Mouse (Mus musculus) Patski (cell line): ENCODE results near the gene Fsd1. TPM values are rescaled to one million over a fixed set of nuclear protein-coding genes. Genes with fewer than 3 reads are reported as not detected.
A peak's percentile ranks its signal among the peaks of the same experiment; 100 is the strongest.
"Not testable (repeated sequence)": the region's sequence is repeated elsewhere in the genome, so short reads cannot be mapped to it uniquely, and the experiment has no call there.

ENCODE experiments used
- ATAC-seq: fragments of 100-300 bp; one replicate; pipeline ENCODE4 v1.8.0; 2021
- CTCF ChIA-PET: fragments of 350-600 bp; sonication (Branson Sonifier 250); formaldehyde crosslinking; loops from one replicate; lab custom pipeline; 2022; ENCODE audit warnings: inconsistent platforms; lab: Charles Lee
- POLR2A ChIA-PET: fragments of 350-600 bp; sonication (Branson Sonifier 250); formaldehyde crosslinking; loops from one replicate; lab custom pipeline; 2022; ENCODE audit warnings: antibody characterized with exemption, inconsistent platforms; lab: Charles Lee
- DNase-seq: peaks from one replicate; pipeline ENCODE4 v3.0.0-alpha.2; 2011; ENCODE audit warnings: low read depth, low spot score
- H3K27me3 ChIP-seq: fragments of 371-371 bp; one replicate; pipeline ENCODE4 v1.5.1; 2021
- CTCF ChIP-seq: fragments of 100-300 bp; IDR thresholded peaks from one replicate; pipeline ENCODE4 v1.5.1; 2021
- in situ Hi-C: fragments of 300-500 bp; cut with MboI; formaldehyde crosslinking; loops from 3 replicates; pipeline ENCODE4 v1.11.1; 2018; ENCODE audit warnings: low pct_unique_long_range_greater_than_20kb, mixed read lengths
- polyA plus RNA-seq: library from polyadenylated mRNA; unstranded; gene quantifications from one replicate; pipeline ENCODE4 v1.2.3, GENCODE M21; 2021

The Fsd1 gene
- polyA plus RNA-seq, result 26.2 TPM

GRCm38 (mm10) chr17:55986030-55986961 lies at the start of gene Fsd1:
Fsd1 (plus strand) TSS chr17:55986509.
- in situ Hi-C loops, result no loop called here
- ChIA-PET CTCF (no interaction called here), POLR2A (interaction anchor here (0.5 to 1.0 kb wide), 3 partner anchors 15 to 267 kb away, joined by 3 to 4 read pairs (median 3); no protein-coding TSS in a partner anchor)
- no peak for TF ChIP-seq CTCF
- no peaks in the 10 kb centered on the region for H3K27me3 ChIP-seq
- DNase-seq (no peak), ATAC-seq (peak; percentile 61)

DNA sequence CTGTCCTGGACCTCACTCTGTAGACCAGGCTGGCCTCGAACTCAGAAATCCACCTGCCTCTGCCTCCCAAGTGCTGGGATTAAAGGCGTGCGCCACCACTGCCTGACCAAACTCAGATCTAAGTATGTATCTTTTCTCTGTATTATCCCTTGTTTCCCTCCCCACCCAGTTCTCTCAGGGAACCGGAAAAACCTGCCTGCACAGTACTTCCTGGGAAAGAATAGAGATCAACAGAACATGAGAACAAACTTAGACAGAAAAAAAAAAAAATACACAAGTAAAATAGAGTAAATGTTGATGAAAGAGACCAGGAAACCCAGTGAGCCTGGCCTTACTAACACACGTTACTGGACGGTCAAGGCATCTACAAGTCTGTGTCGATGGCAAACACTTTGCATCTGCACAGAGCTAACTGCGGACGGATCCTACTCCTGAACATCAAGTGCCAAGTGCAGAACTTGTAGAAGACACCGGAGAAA lies 41.9 kb upstream of the Fsd1 start:
- in situ Hi-C loops, ATAC-seq, CTCF ChIA-PET, DNase-seq, POLR2A ChIA-PET, H3K27me3 ChIP-seq: not testable (repeated sequence)

DNA sequence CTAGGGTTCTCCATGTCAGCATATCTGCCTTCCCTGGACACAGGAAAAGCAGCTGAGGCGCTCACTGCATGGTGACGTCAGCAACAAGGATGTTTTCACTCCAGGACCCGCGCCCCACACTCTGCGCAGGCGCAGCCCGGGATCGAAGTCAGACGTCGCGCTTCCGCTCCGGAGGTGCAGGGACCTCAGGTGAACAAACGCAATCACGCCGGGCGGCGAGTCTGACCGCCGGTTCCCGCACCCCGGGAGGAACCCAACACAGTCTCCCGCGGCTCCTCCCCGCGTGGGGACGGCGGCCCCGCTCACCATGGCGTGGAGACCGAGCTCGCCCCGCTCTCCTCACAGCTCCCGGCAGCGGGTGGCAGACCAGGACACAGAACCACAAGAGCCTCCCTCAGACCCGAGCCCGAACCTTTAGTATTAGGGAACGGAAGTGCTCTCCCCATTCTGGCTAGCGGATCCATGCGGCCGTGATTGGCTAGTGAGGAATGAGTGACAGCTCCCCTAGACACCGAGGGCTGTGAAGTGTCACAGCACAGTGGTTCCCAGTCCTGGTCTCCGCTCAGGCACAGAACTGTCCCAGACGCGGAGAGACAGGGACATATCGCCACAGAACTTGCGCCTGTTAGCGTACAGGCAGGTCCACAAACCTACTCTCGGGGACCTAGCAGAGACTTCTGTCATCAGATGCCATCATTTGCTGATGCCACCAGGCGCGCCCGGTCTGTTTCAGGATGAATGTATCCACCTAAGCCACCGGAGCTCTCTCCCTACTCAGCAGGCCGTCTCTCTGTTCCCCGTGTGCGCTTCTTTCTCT lies 41.2 kb upstream of the Fsd1 start:
- POLR2A ChIA-PET, result interaction anchor here (0.6 kb wide), 1 partner anchor 55 kb away, joined by 3 read pairs; no protein-coding TSS in a partner anchor
- CTCF ChIA-PET, H3K27me3 ChIP-seq: not testable (repeated sequence)
- ATAC-seq, result peak; percentile 100
- in situ Hi-C loops, result loop anchor here (5.0 kb wide), 1 partner anchor 68 kb away; the partner anchor contains the start of gene Zfp119a
- DNase-seq, result peak; percentile 71

GRCm38 (mm10) chr17:55945696-55946095 lies 40.6 kb upstream of the Fsd1 start:
- no peak for TF ChIP-seq CTCF
- peak; percentile 2 for ATAC-seq
- CTCF ChIA-PET, result no interaction called here
- in situ Hi-C loops, result loop anchor here (5.0 kb wide), 1 partner anchor 68 kb away; the partner anchor contains the start of gene Zfp119a
- DNase-seq, result no peak
- H3K27me3 ChIP-seq, result peaks cover 1% of the 10 kb centered on the region
- POLR2A ChIA-PET, result interaction anchor here (0.6 kb wide), 2 partner anchors 55 to 1788 kb away, joined by 3 to 5 read pairs; no protein-coding TSS in a partner anchor

DNA sequence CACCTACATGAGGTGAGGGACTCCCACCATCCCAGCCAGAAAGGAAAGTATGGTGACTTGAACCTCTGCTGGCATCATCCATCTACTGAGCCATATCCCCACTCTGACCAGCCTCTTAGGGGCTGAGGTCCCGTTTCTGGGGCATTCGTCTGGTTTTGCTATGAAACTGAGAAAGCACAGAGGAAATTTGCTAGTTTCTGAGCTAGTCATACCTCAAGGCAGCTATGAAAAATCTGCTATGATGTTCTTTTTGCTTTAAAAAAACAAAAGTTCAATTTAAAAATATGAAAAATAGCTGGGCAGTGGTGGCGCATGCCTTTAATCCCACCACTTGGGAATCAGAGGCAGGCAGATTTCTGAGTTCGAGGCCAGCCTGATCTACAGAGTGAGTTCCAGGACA lies 37.7 kb upstream of the Fsd1 start:
- ATAC-seq, result no peak
- no peak for TF ChIP-seq CTCF
- in situ Hi-C loops, result loop anchor here (5.0 kb wide), 1 partner anchor 71 kb away; the partner anchor contains the start of gene Zfp119a
- POLR2A ChIA-PET, result no interaction called here
- no peak for DNase-seq
- CTCF ChIA-PET, result no interaction called here
- peaks cover 17% of the 10 kb centered on the region for H3K27me3 ChIP-seq

DNA sequence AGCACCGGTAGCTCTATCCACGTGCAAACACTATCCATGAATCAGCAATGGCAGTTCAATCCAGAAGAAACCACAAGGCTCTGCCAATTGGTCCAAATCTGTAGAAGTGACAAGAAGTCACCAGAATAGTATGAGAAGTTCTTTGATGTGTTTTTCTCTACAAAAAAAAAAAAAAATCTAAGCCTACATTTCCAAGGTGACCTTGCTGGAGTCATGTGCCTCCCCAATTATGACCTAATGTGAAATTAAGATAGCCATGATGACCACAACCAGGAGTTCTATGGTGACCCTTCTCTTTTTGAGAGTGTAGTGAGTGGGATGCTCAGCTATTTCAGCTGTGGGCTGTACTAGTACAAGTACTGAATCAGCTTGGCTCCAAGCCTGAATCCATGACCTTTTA lies 36.9 kb upstream of the Fsd1 start, which contains the start of gene Zfp119b:
Zfp119b (minus strand) TSS at position 101 of the 400 bp plus-strand sequence.
- POLR2A ChIA-PET, result no interaction called here
- no peak for TF ChIP-seq CTCF
- H3K27me3 ChIP-seq, result peaks cover 19% of the 10 kb centered on the region
- in situ Hi-C loops, result loop anchor here (5.0 kb wide), 1 partner anchor 72 kb away; the partner anchor contains the start of gene Zfp119a
- DNase-seq (no peak), ATAC-seq (no peak)
- CTCF ChIA-PET, result no interaction called here

DNA sequence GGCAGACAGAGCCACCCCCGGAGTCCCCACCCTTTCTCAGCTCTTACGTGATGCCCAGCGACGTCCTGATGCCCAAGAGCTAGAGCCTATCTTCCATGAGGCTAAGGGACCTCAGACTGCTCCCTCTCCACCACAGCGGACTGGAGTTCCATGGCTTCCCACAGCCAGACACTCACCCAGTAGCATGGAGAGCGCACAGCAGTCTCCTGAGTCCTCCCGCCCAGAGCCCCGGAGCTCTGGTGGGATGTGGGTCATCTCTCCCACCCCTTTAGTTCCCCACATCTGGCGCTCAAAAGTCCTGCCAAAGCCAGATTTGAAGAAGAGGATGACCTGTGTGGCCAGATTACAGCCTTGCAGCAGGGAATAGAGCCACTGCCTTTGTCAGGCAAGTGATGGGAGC lies 35.7 kb upstream of the Fsd1 start:
- H3K27me3 ChIP-seq, result peaks cover 19% of the 10 kb centered on the region
- DNase-seq, result no peak
- in situ Hi-C loops, result no loop called here
- no peak for ATAC-seq
- no peak for TF ChIP-seq CTCF
- ChIA-PET POLR2A (no interaction called here), CTCF (no interaction called here)

DNA sequence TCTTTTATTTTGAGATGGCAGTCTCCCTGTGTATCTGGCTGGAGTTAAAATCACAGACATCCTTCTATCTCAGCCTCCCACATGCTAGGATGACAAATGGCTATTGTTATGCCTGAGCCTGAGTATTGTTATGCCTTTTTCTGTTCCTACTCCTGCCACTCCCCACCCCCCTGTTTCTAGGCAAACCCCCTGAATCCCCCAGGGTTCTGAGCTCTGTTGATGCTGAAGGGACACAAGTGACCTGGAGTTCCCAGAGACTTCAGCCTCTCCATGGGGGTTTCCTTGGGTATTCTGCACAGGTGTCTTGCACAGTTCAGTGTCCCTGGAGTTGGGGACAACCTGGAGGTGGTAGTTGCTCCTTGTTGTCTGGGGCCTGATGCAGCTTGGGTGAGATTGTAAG lies 34.3 kb upstream of the Fsd1 start:
- in situ Hi-C loops, result no loop called here
- ChIA-PET CTCF (no interaction called here), POLR2A (no interaction called here)
- DNase-seq (no peak), ATAC-seq (no peak)
- no peak for TF ChIP-seq CTCF
- H3K27me3 ChIP-seq, result peaks cover 19% of the 10 kb centered on the region

DNA sequence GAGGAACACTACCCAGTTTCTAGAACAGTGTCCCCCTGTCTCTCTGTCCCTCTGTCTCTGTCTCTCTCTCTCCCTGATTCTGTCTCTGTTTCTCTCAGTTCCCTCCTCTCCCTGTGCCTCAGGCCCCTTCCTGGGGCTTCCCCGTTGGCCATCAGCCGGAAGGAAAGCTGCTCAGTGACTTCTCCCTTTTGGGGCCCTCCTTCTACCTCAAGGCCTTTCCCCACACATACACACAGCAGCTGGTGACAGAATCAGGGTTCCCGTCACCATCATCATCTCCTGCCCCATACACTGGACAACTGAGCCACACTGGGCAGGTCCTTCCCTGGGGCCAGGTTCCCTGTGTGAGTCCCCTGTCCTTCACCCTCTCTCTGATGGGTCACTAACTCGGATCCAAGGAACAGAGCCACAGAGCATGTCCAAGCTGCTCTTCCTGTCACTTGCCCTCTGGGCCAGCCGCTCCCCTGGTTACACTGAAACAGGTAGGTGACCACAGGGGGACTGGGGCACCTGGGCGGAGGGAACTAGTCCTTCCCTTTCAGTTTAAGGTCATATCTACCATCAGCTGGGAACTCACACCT lies 33.8 kb upstream of the Fsd1 start, which contains the start of gene Ebi3:
Ebi3 (plus strand) TSS at position 194 of the 581 bp plus-strand sequence.
- in situ Hi-C loops, result no loop called here
- CTCF ChIA-PET, result no interaction called here
- peaks cover 19% of the 10 kb centered on the region for H3K27me3 ChIP-seq
- ATAC-seq (no peak), DNase-seq (no peak)
- TF ChIP-seq CTCF, result no peak
- POLR2A ChIA-PET, result no interaction called here

- POLR2A ChIA-PET, result no interaction called here
- no peak for ATAC-seq
- CTCF ChIA-PET, result no interaction called here
- in situ Hi-C loops, result no loop called here
- TF ChIP-seq CTCF, result no peak
- peaks cover 19% of the 10 kb centered on the region for H3K27me3 ChIP-seq
- DNase-seq, result no peak
Measured at GRCm38 (mm10) chr17:55953751-55954150, 32.6 kb upstream of the Fsd1 start.
